Mouse (Mus musculus): ENCODE data around the gene Rasal1. TPM values are rescaled to one million over a fixed set of nuclear protein-coding genes. Genes with fewer than 3 reads are reported as not detected.

The Rasal1 gene
- polyA plus RNA-seq (2015; fragmentation: Nextera tagmentation; extraction: Ambion mirVana): 0.43 and 0.49 TPM in 2 replicates

DNA sequence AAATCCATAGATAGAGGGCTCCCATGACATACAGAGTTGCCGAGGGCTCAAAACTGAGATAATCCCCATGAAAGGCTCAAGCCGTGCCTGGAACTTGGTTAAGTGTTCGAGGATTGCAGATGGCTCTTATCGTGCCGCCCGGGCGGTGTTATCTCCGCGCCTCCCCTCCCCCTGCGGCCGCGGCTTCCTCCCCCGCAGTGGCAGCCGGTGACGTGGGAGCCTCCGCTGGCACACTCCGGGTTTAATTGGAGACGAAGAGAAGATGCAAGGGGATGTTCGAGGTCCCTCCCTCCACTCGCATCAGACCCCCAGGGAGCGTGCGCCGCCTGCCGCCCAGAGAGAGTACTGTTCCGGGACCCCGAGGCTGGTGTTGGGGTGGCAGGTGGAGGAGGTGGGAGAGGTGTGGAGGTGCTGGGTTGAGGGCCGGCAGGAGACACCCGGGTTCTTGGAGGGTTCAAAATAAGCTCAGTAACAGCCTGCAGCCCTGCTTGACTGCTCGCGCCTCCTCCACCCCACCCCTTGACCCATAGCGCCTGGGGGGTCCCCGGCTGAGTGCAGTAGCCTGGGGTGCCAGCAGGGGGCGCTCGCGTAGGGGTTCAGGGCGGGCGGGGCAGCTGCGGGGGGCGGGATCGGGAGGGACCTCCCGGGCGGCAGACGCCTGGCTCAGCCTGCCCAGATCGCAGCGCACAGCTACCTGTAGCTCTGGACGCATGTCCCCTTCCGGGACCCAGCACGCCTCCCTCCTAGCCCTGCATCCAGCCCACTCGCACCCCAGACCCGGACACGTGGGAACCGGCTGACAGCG lies at the start of gene Rasal1:
Gene Rasal1, plus strand, starts transcription at position 244 of the 805 bp plus-strand sequence.
- peak; percentile 31 for ATAC-seq (ENCODE audit: insufficient number of reproducible peaks, low FRiP score, low TSS enrichment, low read depth)
- no peak within 1 kb of the TSS for H3K27ac ChIP-seq
- no peak within 1 kb of the TSS for H3K9ac ChIP-seq
- no peaks in the 10 kb centered on the region for H3K9me3 ChIP-seq
- under 1% methylated on average over 48 of the region's 53 CpGs for WGBS
- peak within 1 kb of the TSS; percentile 24 for H3K4me3 ChIP-seq
- H3K4me2 ChIP-seq: peak within 1 kb of the TSS; percentile 44
- peaks cover 66% of the 10 kb centered on the region for H3K27me3 ChIP-seq
- no peaks in the 10 kb centered on the region for H3K36me3 ChIP-seq
- peaks cover 16% of the 10 kb centered on the region for H3K4me1 ChIP-seq

DNA sequence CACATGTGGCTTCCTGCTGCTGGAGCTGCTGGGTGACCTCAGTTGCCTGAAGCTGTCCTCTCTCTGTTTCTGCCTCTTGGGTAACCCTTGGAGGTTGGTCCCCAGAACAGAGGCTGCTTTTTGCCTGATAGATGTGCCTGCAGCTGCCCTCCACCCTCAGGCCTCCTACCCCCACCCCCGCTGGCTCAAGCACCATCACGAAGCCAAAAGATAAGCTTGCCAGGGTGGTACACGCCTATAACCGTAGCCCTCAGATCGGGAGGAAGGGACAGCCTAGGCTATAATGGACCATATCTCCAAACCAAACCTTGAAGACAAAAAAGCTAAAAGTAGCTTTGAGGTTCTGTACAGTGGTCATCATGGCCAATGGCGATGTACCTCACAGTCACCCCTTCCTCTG lies 49.0 kb upstream of the Rasal1 start:
- Histone ChIP-seq H3K4me1 (no peaks in the 10 kb centered on the region), H3K27me3 (no peaks in the 10 kb centered on the region), H3K4me2 (no peak overlapping the region), H3K36me3 (no peaks in the 10 kb centered on the region), H3K9ac (no peak overlapping the region), H3K9me3 (no peaks in the 10 kb centered on the region), H3K27ac (no peak overlapping the region), H3K4me3 (no peak overlapping the region)
- 88% methylated on average over 6 of the region's 6 CpGs for WGBS
- no peak for ATAC-seq (ENCODE audit: insufficient number of reproducible peaks, low FRiP score, low TSS enrichment, low read depth)

DNA sequence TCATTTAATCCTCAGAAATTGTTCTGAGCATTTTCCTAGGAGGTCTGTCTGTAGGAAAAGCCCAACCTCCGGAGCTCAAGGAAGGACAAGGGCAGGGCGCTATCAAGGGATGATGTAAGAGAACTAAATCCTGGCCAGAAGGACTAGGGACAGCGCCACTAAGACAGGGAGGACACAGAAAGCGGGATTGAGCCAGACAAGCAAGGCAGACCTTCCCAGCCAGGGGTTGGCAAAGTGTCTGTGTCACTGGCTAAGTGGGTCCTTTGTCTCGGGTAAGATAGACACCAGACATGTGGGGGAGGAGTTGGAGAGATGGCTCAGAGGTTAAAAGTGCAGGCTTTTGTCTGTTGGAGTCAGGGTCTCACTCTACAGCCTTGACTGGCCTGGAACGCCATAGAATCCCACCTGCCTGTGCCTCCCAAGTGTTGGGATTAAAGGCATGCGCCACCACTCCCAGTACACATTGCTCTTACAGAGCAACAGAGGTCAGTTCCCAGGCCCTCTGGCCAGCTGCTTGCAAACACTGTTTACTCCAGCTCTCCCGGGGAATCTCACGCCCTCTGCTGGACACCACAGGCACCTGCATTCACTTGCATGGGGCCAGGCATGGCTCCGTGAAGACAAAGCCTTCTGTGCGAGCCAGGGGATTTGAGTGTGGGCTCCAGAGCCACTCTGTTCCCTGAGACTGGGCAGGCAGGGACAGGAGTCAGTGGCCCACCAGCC lies 47.5 kb upstream of the Rasal1 start:
- H3K4me1 ChIP-seq: peaks cover 5% of the 10 kb centered on the region
- no peaks in the 10 kb centered on the region for H3K27me3 ChIP-seq
- no peak for ATAC-seq (ENCODE audit: insufficient number of reproducible peaks, low FRiP score, low TSS enrichment, low read depth)
- H3K27ac ChIP-seq: no peak overlapping the region
- H3K9ac ChIP-seq: no peak overlapping the region
- H3K9me3 ChIP-seq: no peaks in the 10 kb centered on the region
- H3K4me3 ChIP-seq: no peak overlapping the region
- H3K36me3 ChIP-seq: no peaks in the 10 kb centered on the region
- WGBS: 65% methylated on average over 11 of the region's 11 CpGs
- no peak overlapping the region for H3K4me2 ChIP-seq

DNA sequence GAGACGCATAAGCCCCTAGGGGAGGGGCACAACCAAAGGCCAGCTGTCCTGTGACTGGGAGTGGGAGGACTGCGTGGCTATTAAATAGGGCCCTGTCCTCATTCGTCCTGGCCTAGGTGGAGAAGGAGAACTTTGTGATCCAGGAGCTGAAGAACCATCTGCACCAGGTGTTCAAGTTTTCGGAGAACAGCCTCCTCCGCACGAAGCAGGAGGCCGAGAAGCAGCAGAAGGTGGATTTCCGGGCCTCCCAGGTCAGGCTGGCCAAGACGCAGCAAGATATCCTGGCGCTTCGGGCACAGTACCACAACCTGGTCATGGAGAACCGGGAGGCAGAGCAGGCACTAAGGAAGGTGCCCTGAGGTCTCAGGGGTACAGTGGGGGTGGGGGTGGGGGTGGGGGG lies 46.4 kb upstream of the Rasal1 start:
- Histone ChIP-seq H3K4me3 (no peak overlapping the region), H3K4me1 (peaks cover 5% of the 10 kb centered on the region), H3K36me3 (no peaks in the 10 kb centered on the region), H3K27me3 (no peaks in the 10 kb centered on the region), H3K4me2 (no peak overlapping the region), H3K9ac (no peak overlapping the region), H3K27ac (no peak overlapping the region), H3K9me3 (no peaks in the 10 kb centered on the region)
- no peak for ATAC-seq (ENCODE audit: insufficient number of reproducible peaks, low FRiP score, low TSS enrichment, low read depth)
- WGBS: 88% methylated on average over 12 of the region's 12 CpGs

DNA sequence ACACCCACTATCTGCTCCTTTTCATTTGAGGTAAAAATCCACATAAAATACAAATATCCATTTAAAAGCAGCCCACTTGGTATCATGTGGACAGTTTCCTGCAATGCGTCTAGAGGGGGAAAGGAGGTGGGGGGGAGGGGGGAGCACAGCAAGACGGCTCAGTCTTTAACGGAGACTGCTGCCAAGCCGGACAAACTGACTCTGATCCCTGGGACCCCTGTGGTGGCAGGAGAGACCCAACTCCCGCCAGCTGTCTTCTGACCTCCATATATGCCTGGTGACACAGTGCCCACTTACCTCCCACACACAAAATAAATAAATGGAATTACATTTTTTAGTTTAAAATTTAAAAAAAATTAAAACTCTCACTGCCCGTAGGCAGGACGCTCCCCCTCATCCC lies 45.1 kb upstream of the Rasal1 start:
- H3K4me2 ChIP-seq: no peak overlapping the region
- H3K9ac ChIP-seq: no peak overlapping the region
- H3K9me3 ChIP-seq: no peaks in the 10 kb centered on the region
- ATAC-seq (ENCODE audit: insufficient number of reproducible peaks, low FRiP score, low TSS enrichment, low read depth): no peak
- H3K4me1 ChIP-seq: peaks cover 5% of the 10 kb centered on the region
- no peak overlapping the region for H3K27ac ChIP-seq
- H3K27me3 ChIP-seq: no peaks in the 10 kb centered on the region
- WGBS: 69% methylated on average over 7 of the region's 7 CpGs
- H3K4me3 ChIP-seq: no peak overlapping the region
- H3K36me3 ChIP-seq: peaks cover 5% of the 10 kb centered on the region

DNA sequence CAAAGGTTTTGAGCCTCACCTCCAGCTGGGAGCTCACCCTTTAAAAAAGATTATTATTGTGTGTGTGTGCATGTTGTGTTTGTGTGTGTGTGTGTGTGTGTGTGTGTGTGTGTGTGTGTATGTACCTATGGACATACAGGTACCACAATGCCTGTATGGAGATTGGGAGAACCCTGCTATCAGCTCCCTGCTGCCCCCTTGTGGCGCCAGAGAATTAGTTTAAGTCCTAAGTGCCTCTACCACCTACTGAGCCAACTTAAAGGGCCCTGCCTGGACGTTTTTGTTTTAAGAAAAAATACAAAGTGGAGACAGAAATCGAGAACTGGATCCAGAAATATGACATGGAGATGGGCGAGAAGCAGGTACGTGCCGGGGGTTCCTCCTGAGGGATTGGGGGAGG lies 43.8 kb upstream of the Rasal1 start:
- no peak overlapping the region for H3K27ac ChIP-seq

DNA sequence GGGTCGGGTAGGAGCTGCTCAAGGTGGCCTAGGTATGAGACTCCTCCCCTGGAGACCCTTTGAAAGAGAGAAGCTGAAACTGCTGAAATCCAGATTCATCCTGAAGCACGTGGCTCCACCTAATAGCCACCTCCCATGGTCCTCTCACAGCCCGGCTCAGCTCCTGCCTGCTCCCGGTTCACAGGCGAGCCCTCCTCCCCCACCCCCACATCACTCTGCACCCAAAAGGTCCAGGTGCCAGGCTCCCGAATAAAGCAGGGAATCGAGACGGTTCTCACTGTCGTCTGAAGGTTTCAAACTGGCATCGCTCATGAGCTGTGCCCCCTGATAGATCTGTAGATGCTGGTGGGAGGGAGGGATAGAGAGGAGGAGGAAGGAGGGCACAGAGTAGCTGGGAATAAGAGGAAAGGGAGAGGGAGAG lies 43.4 kb upstream of the Rasal1 start:
- under 1% methylated on average over 10 of the region's 10 CpGs for WGBS
- no peak for ATAC-seq (ENCODE audit: insufficient number of reproducible peaks, low FRiP score, low TSS enrichment, low read depth)

More for the DNA sequence above, 43.8 kb upstream of the Rasal1 start:
- peak overlapping the region; percentile 36 for H3K4me3 ChIP-seq
- no peaks in the 10 kb centered on the region for H3K9me3 ChIP-seq
- H3K9ac ChIP-seq: no peak overlapping the region
- peaks cover 13% of the 10 kb centered on the region for H3K36me3 ChIP-seq
- no peaks in the 10 kb centered on the region for H3K27me3 ChIP-seq
- no peak; the same call in 1 of the 2 replicates for ATAC-seq (ENCODE audit: insufficient number of reproducible peaks, low FRiP score, low TSS enrichment, low read depth)
- peak overlapping the region; percentile 61 for H3K4me2 ChIP-seq
- peaks cover 5% of the 10 kb centered on the region for H3K4me1 ChIP-seq
- 4% methylated on average over 6 of the region's 6 CpGs for WGBS

DNA sequence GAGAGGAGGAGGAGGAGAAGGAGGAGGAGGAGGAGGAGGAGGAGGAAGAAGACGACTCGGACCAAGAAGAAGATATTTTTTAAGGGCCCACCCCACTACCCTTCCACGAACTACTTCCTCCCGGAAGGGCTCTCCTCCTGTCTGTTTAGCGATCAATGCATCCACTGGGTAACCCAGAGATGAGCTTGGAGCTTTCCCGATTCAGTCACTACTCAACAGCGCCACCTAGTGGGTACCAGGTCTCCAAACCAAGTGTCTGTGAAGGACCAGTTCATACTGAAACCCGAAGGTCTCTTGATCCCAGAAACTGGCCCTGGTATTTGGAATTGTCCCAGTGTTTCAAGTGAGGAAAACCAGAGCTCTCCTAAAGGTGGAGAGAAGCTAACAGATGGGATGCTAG lies 42.9 kb upstream of the Rasal1 start:
- Histone ChIP-seq H3K9me3 (no peaks in the 10 kb centered on the region), H3K9ac (no peak overlapping the region), H3K4me1 (peaks cover 5% of the 10 kb centered on the region), H3K36me3 (peaks cover 16% of the 10 kb centered on the region), H3K4me3 (peak overlapping the region; percentile 36), H3K4me2 (peak overlapping the region; percentile 61), H3K27me3 (no peaks in the 10 kb centered on the region), H3K27ac (no peak overlapping the region)
- WGBS: 1% methylated on average over 8 of the region's 8 CpGs
- no peak for ATAC-seq (ENCODE audit: insufficient number of reproducible peaks, low FRiP score, low TSS enrichment, low read depth)

More for the DNA sequence above, 43.4 kb upstream of the Rasal1 start:
- H3K4me3 ChIP-seq: peak overlapping the region; percentile 36
- no peak overlapping the region for H3K27ac ChIP-seq
- no peaks in the 10 kb centered on the region for H3K9me3 ChIP-seq
- peaks cover 16% of the 10 kb centered on the region for H3K36me3 ChIP-seq
- H3K27me3 ChIP-seq: no peaks in the 10 kb centered on the region
- H3K4me1 ChIP-seq: peaks cover 5% of the 10 kb centered on the region
- H3K4me2 ChIP-seq: peak overlapping the region; percentile 61
- H3K9ac ChIP-seq: no peak overlapping the region

DNA sequence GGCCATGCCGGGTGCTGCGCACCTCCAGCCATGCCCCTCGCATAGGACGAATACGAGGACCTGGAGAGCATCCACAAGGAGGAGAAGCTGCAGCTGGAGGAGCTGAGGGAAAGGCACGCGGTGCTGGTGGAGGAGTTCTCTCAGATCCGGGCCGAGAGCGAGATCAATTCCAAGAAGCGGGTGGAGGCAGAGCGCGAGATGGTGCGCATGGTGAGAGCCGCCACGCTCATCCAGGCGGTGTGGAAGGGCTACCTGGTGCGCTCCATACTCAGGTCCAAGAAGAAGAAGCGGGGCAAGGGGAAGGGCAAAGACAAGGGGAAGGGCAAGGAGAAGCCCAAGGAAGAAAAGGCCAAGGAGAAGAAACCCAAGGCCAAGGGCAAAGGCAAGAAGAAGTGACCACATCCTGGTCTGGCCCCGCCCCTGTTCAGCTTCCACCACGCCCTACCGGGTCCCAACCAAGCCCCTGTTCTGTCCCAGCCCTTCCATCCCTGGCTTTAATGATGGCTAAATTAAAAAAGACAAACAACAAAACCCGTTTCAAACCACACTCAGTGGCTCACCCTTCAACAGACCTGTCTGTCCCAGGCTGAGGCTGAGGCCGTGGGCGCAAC lies 41.9 kb upstream of the Rasal1 start:
- no peak overlapping the region for H3K4me3 ChIP-seq
- H3K4me2 ChIP-seq: no peak overlapping the region
- no peak overlapping the region for H3K27ac ChIP-seq
- peaks cover 16% of the 10 kb centered on the region for H3K36me3 ChIP-seq
- H3K9ac ChIP-seq: no peak overlapping the region
- H3K9me3 ChIP-seq: no peaks in the 10 kb centered on the region
- H3K27me3 ChIP-seq: no peaks in the 10 kb centered on the region
- 72% methylated on average over 25 of the region's 25 CpGs for WGBS
- no peak for ATAC-seq (ENCODE audit: insufficient number of reproducible peaks, low FRiP score, low TSS enrichment, low read depth)
- H3K4me1 ChIP-seq: peaks cover 14% of the 10 kb centered on the region

DNA sequence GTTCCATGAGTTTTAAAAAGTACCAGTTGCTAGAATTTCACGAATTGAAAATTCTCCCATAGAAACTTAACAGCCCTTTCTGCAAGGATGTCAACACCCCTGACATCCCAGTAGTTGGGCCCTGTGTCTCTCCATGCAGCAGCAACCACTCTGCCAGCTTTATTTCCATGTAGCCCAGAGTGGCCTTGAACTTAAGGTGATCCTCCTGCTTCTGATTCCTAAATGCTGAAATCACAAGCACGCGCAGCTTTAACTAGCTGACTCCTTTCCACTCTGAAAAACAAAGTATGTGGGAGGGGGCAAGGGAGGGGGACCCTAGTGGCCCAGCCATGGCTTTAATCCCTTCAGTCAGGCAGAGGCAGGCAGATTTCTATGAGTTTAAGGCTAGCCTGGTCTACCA lies 41.3 kb upstream of the Rasal1 start:
- H3K27ac ChIP-seq: no peak overlapping the region
- no peaks in the 10 kb centered on the region for H3K9me3 ChIP-seq
- 81% methylated on average over 3 of the region's 3 CpGs for WGBS
- no peak overlapping the region for H3K9ac ChIP-seq
- no peak overlapping the region for H3K4me2 ChIP-seq
- no peak overlapping the region for H3K4me3 ChIP-seq
- H3K27me3 ChIP-seq: no peaks in the 10 kb centered on the region
- peaks cover 16% of the 10 kb centered on the region for H3K36me3 ChIP-seq
- no peak for ATAC-seq (ENCODE audit: insufficient number of reproducible peaks, low FRiP score, low TSS enrichment, low read depth)
- H3K4me1 ChIP-seq: peaks cover 17% of the 10 kb centered on the region

DNA sequence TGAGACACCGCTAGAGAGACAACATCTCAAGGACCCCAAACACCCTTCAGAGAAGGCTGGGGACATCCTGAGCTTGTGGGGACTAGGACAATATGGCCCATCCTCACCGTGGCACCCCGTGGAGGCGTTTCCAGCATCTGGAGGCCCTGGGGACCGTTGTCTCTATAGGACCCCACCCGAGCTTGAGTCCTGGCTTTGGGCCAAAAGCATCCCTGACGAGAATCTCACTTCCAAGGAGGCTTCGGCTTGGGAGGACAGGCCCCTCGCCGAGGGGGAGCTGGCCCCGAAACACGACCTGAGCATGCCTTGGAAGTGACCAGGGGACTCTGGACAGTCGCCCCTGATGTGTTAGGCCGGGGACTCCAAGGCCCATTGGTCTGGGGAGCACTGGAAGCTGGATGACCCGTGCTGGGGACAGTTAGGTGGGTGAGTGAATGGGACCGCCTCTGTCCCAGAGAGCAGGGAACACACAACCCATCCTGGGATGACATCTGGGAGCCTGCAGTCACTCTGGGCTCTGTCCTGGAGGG lies 39.3 kb upstream of the Rasal1 start:
- Histone ChIP-seq H3K9me3 (no peaks in the 10 kb centered on the region), H3K4me2 (no peak overlapping the region), H3K27me3 (no peaks in the 10 kb centered on the region), H3K27ac (no peak overlapping the region), H3K9ac (no peak overlapping the region), H3K36me3 (peaks cover 16% of the 10 kb centered on the region), H3K4me3 (no peak overlapping the region), H3K4me1 (peaks cover 22% of the 10 kb centered on the region)
- no peak for ATAC-seq (ENCODE audit: insufficient number of reproducible peaks, low FRiP score, low TSS enrichment, low read depth)
- WGBS: 81% methylated on average over 16 of the region's 16 CpGs

All from limb, embryonic 15.5 days (tissue).